Mouse (Mus musculus) spleen, postnatal 4 days (tissue): ENCODE data around the gene Baiap2l1.

ENCODE experiments used
- DNase-seq, 2 experiments: peaks; one replicate each; pipeline ENCODE4 v3.0.0; 2022; ENCODE audit warnings: low spot score in 2 of 2

The Baiap2l1 gene

DNA sequence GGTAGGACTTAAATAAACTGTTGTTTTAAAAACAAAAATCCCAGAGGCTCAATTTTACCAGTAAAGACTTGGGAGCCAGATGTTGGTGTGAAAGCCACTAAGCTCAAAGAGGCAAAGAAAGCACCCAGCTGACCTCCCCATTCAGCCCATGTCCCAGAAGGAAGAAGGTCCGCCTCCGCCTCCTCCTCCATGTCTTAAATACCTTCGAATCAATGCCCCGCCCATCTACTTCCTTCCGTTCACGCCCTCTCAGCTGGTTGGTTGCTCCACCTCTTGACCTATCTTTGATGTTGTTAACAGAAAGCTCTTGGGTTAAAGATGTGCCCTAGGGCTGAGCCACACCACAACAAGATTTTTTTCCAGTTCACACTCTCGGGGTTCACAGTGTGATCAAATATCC, 127.7 kb downstream of the Baiap2l1 start:
- no peak for DNase-seq

DNA sequence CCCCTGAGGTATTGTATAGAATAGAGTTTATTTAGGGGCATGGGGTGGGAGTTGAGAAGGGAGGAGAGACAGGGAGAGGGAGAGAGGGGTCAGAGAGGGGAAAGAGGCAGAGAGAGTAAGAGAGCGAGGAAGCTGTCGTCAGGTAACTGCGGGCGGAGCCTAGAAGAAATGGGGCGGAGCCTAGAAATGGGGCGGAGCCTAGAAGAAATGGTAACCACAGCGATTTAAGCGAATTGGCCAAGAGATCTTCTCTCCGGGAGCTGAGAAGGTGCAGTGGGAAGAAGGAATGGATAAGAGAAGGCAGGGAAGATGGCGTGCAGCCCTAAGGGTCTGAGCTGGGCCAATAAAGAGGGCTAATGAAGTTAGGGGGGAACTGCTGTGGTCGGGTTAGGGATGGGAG, 131.7 kb downstream of the Baiap2l1 start:
- DNase-seq = no peak

DNA sequence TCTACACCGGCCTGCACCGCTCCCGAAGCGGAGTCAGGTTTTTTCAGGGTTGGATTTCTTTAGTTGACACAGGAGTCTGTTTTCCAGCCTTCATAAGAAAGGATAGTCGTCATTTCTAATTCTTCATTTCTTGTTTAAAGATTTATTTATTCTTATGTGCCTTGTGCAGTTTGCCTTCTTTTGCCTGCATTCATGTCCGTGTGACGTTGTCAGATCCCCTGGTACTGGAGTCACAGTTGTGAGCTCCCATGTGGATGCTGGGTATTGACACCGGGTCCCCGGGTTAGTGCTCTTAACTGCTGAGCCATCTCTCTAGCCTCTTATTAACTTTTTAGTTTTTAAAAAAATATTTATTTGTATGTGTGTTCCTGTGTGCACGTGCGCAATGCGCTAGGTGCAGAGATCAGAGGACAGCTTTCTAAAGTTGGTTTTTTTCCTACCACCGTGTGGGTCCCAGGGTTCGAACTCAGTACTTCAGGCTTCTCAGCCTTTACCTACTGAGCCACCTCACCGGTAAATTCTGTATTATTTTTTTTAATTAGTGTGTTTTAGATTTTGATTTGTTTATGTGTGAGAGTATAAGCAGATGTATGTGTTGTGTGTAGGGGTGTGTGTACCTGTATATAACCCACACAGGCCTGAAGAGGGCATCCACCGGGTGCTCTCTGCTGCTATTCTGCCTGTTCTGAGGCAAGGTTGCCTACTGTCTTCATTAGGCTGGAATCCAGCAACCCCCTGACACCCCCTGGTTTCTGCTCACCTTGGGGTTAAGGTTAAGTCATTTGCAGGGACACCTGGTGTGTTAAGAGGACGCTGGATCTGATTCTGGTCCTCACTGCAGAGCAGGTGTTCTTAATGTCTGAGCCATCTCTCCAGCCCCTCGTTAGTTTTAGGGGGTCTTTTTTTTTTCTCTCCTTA, 133.8 kb downstream of the Baiap2l1 start:
- DNase-seq = no peak

DNA sequence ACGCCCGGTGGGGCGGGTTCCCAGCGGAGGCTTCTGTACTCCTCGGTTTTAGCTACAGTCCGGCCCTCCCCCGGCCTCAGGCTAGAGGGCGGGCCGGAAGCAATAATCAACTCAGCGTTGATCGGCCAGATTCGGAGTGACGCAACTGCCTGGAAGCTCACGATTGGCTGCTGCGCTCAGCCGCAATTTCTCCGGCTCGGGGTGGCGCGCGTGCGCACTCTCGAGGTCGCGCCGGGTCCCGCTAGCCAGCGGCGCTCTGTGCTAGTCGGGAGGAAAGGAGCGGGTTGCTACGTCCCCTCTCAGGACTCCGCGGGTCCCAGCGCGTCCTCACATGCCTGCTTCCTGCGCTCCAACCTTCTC, 134.4 kb downstream of the Baiap2l1 start, which contains the start of gene Tecpr1:
Tecpr1 (minus strand) TSS at position 113 of the 360 bp plus-strand sequence.
- peak; percentile 89 to 95 for DNase-seq

DNA sequence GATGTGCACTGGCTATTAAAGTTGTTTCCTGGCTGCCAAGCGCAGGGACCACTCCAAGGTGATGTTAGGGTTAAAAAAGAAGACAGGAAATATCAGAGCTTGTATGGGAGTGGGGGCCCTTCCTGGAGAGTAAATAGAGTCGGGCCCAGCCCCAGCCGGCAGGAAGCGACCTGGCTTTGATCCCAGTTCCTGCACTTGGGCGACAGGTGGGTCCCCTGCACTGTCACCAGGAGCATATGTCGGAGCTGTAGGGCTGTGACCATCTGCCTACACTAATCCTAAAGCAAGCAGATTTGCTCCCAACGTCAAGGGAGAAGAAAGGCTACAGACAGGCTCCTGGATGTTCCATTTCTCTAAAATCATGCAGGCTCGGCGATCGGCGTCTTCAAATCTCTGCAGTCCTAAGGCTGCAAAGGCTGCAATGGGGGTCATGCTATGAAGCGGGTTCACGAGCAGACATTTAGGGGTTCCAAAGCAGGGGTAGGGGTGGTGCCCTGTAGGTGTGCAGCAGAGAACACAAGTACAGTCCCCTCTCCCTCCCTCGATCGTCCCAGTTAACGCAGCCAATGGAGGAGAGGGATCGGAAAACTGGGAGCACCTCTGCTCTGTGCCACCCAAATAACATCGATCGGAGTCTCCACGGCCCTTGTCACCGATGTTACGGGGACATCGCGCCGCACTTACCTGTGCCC, 135.0 kb downstream of the Baiap2l1 start:
- no peak for DNase-seq

DNA sequence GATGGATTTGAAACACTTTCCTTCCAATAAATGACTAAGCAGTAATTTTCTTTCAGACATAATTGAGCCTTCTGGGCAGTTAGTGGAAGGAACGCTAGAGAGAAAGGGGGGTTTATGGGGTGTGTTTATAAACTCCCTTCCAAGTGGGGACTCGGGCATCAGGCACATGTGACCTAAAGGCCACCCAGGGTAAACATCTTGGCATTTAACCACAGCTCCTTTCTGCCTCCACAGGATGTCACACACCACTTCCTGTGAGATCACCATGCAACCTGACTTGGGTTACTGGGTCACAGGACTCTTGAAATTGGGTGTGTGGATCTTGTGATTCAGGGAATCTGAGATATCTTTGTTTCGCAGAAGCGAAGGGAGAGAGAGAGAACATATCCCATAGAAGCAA, 136.6 kb downstream of the Baiap2l1 start:
- no peak for DNase-seq

DNA sequence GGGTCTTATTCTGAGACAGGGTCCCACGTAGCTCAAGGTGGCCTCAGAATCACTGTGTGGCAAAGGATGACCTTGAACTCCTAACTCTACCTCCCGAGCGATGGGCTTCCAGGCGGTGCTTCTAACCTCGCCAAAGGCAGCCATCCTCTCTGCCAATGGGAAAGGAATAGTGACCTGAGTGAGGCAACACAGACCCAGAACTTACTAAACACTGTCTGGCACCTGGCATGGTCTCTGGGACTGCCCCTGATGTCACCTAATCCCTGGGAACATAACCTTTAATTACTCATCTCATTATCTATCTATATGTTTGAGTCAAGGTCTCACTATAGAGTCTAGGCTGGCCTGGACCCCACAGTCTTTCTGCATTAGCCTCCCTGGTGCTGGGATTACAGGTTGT, 138.0 kb downstream of the Baiap2l1 start:
- DNase-seq = no peak

DNA sequence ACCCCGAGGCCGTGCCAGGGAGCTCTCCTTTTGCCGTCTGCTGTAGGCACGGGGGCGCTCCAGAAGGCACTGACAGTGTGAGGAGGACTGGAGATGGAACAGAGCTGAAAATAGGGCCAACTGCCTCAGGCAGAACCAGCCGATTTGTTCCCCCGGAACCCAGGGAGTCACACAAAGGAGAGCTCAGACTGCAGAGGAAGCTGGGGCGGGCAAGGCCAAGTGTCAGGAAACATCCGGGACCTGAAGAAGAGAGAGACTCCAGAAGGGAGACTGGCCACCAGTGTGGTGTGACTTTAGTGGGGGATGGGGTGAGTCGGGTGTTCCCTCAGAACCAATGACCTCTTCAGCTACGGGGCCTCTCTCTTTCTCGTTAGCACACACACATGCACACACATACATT, 138.6 kb downstream of the Baiap2l1 start:
- no peak for DNase-seq

DNA sequence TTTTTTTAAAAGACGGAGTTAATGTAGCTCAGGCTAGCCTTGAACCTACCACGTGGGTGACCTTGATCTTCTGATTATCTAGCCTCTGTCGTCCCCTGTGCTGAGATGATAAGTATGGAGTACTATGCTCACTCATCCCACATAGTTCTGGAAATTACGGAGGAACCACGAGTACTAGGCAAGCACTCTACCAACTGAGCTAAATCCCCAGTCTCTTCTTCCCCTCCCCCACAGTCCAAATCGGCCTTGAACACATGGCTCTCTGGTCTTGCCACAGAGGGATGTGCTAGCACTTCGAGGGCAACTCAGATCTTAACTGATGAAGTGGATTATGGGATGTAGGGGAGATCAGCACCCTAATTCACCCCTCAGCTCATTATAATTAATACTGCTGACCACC, 139.9 kb downstream of the Baiap2l1 start:
- no peak for DNase-seq

DNA sequence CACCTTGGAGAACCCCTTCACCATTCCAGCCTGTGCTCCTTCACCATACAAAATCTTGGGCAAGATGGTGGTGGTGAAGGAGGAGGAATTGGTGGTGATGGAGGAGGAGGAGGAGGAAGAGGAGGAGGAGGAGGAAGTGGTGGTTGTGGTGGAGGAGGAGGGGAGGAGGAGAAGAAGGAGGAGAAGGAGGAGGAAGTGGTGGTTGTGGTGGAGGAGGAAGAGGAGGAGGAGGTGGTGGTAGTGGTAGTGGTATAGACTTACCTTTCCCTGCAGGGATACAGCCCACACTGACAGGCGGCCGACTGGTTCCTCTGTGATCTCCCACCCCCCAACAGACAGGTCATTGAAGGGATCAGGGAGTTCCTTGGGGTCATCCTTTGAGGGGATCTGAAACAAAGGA, 141.9 kb downstream of the Baiap2l1 start:
- no peak for DNase-seq
